Mouse (Mus musculus): ENCODE measurements around the gene Inpp4b.

- TF ChIP-seq POLR2A (IDR thresholded peaks at IDR 0.05; ENCODE audit: low read depth, low read length) (no peak), CTCF (IDR thresholded peaks at IDR 0.05; ENCODE audit: extremely low read depth, insufficient read length, insufficient replicate concordance, low read depth, low read length) (no peak)
Observed at GRCm38 (mm10) chr8:81502216-81502615, 159.9 kb downstream of the Inpp4b start.

Data from small intestine, adult 2 months (tissue).